Mouse (Mus musculus) mammary gland, adult 2 months (tissue): ENCODE data around the gene Ift27. TPM values are rescaled to one million over a fixed set of nuclear protein-coding genes. Genes with fewer than 3 reads are reported as not detected.

Experiments used
- polyA plus RNA-seq: library from polyadenylated mRNA; depleted of rRNA; stranded (reverse); fragments of >200 nt; gene quantifications from 2 replicates; pipeline ENCODE4 v1.2.3, GENCODE M21; 2012; ENCODE audit warnings: low replicate concordance; rRNA removed

Ift27 gene
- 45.2 and 65.7 TPM in 2 replicates for polyA plus RNA-seq

DNA sequence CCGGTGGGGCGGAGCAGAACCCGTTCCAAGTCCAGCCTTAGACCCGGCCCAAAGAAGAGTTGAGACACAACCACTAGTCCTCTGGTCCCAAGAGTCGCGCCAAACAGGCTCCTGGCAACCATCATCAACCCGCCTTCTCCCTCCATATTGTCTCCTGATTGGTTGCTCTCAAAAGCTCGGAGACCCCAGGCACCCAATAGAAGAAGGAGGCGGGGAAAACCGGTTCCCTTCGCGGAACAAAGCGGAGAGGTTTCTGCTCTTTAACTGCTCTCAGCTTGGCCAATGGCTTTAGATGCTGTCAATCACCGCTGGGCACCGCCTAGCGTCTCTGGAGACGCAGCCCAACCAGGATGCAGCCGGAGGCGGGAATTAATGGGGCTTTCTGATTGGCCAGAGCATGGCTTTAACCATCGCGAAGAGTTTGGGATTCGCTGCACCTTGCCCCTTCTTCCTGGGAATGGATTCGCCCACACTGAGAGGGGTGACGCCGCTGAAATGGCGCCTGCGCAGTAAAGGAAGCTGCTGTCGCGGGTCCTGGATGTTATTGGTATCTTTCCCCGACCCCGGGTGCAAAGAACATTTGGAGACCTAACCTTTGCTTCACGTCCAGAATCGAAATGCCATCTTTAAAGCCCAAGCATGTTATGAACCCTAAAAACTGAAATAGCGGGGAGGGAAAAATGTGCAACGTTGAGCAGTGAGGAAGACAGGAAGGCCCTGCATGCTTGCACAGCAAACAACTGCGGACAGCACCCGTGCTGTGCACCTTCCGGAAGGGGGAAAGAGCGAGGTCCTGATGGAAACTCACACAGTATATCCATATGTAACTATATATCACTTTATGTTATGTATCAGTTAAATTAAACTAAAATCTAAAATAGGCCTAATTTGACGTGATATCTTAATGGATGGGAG is at the start of gene Ift27:
Gene Ift27, minus strand, starts transcription at position 136 of the 915 bp plus-strand sequence.

DNA sequence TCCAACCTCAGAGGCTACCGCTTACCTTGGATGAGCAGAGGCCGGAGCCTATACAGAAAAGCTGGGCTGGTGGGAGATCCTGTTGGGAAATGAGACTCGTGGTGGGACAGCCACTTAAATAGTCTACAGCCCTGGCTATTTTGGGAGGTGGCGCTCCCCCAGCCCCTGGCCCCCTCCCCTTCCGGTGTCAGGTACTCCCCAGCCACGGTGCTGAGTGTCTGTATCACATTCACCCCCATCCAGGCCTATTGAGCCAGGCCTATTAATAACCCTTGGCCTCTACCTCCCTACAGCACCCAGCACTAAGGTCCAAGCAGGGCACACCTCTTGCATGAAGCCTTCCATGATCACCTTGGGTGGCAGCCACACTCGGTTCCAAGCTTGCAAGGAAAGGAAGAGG is 32.4 kb upstream of the Ift27 start, which contains the start of gene Pvalb:
Gene Pvalb, minus strand, starts transcription at position 89 of the 400 bp plus-strand sequence.

DNA sequence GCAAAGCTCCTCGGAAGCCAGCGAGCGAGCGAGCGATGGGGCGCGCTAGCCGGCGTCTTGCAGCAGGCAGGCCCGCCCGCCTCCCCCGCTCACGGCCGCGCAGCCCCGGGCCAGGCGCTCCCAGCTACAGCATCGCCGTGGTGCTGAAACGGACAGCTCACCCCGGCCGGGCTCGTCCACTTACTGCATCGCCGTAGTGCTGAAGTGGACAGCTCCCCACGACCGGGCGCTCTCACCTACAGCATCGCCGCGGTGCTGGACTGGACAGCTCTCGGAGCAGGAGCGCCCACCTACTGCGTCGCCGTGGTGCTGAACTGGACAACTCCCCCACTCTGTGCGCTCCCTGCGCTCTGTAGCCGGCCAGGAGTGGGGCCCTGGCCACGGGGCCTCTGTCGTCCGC is 54.2 kb downstream of the Ift27 start, which contains the start of gene Cacng2:
Gene Cacng2, minus strand, starts transcription at position 325 of the 400 bp plus-strand sequence.

Other genes with a start within 250 kb of the Ift27 start
- 284 and 331 TPM in 2 replicates for gene Txn2, start 245.1 kb downstream of the Ift27 start, polyA plus RNA-seq
- gene Foxred2, start 217.4 kb downstream of the Ift27 start, polyA plus RNA-seq = 10.7 and 14.6 TPM in 2 replicates
- 107 and 122 TPM in 2 replicates for gene Eif3d, start 203.3 kb downstream of the Ift27 start, polyA plus RNA-seq
- not detected in 2 replicates for gene Cacng2, start 54.1 kb downstream of the Ift27 start, polyA plus RNA-seq
- gene Pvalb, start 32.3 kb upstream of the Ift27 start, polyA plus RNA-seq = 0.19 and 1,004 TPM in 2 replicates
- 31.1 and 41.5 TPM in 2 replicates for gene Ncf4, start 70.7 kb upstream of the Ift27 start, polyA plus RNA-seq
- 55.3 and 56.9 TPM in 2 replicates for gene Csf2rb2, start 131.6 kb upstream of the Ift27 start, polyA plus RNA-seq
- 74.1 and 78.6 TPM in 2 replicates for gene Csf2rb, start 151.6 kb upstream of the Ift27 start, polyA plus RNA-seq
- gene Tex33, start 221.8 kb upstream of the Ift27 start, polyA plus RNA-seq = not detected in 2 replicates
- gene Tst, start 231.8 kb upstream of the Ift27 start, polyA plus RNA-seq = 116 and 135 TPM in 2 replicates
- 224 and 360 TPM in 2 replicates for gene Mpst, start 232.3 kb upstream of the Ift27 start, polyA plus RNA-seq